Mouse (Mus musculus) CD8-positive naive resting alpha-beta T cell, adult 2 months (primary cell): ENCODE results near the gene Gm3259.
"Not testable (repeated sequence)": the region's sequence is repeated elsewhere in the genome, so short reads cannot be mapped to it uniquely, and the experiment has no call there.

Experiments
- DNase-seq, 2 experiments: peaks; one replicate each; pipeline ENCODE4 v3.0.0; 2022; ENCODE audit warnings: low read depth in 2 of 2, low spot score in 2 of 2

Gene Gm3259

GRCm38 (mm10) chr5:95305611-95306010 lies at the start of gene Gm3259:
Gm3259 (plus strand) TSS chr5:95305911.
- DNase-seq, result not testable (repeated sequence)

GRCm38 (mm10) chr5:95272668-95273067 lies 33.0 kb upstream of the Gm3259 start, which contains the start of gene Gm10424:
Gm10424 (minus strand) TSS chr5:95272768.
- not testable (repeated sequence) for DNase-seq
